Mouse (Mus musculus): ENCODE results near the gene Tcstv3. TPM values are rescaled to one million over a fixed set of nuclear protein-coding genes. Genes with fewer than 3 reads are reported as not detected.
"Not testable (repeated sequence)": the region's sequence is repeated elsewhere in the genome, so short reads cannot be mapped to it uniquely, and the experiment has no call there.

Gene Tcstv3
- total RNA-seq (2022), result not detected

GRCm38 (mm10) chr13:120316578-120316977, at the start of gene Tcstv3:
TSS of gene Tcstv3 (plus strand) at chr13:120316878.
- not testable (repeated sequence) for DNase-seq (ENCODE audit: low spot score in 2 of 2)

GRCm38 (mm10) chr13:120277837-120278236, 38.8 kb upstream of the Tcstv3 start:
- DNase-seq (ENCODE audit: low spot score in 2 of 2), result not testable (repeated sequence)

- DNase-seq (ENCODE audit: low spot score in 2 of 2), result no peak
Observed at GRCm38 (mm10) chr13:120278784-120279183, 37.9 kb upstream of the Tcstv3 start.

- DNase-seq (ENCODE audit: low spot score in 2 of 2), result no peak
Observed at GRCm38 (mm10) chr13:120299324-120299894, 17.3 kb upstream of the Tcstv3 start.

GRCm38 (mm10) chr13:120299991-120300442, 16.7 kb upstream of the Tcstv3 start, which contains the start of gene BC147527:
TSS of gene BC147527 (plus strand) at chr13:120300392.
- no peak for DNase-seq (ENCODE audit: low spot score in 2 of 2)

GRCm38 (mm10) chr13:120300853-120301252, 15.8 kb upstream of the Tcstv3 start:
- no peak for DNase-seq (ENCODE audit: low spot score in 2 of 2)

GRCm38 (mm10) chr13:120310749-120311148, 5.9 kb upstream of the Tcstv3 start:
- DNase-seq (ENCODE audit: low spot score in 2 of 2), result no peak

GRCm38 (mm10) chr13:120313584-120313983, 3.1 kb upstream of the Tcstv3 start:
- DNase-seq (ENCODE audit: low spot score in 2 of 2), result no peak

GRCm38 (mm10) chr13:120320183-120320582, 3.5 kb downstream of the Tcstv3 start:
- no peak for DNase-seq (ENCODE audit: low spot score in 2 of 2)

- no peak for DNase-seq (ENCODE audit: low spot score in 2 of 2)
Observed at GRCm38 (mm10) chr13:120320721-120321120, 4.0 kb downstream of the Tcstv3 start.

Other genes starting within 250 kb of the Tcstv3 start
- gene Gm20767, start 176.6 kb upstream of the Tcstv3 start, total RNA-seq (2022), result not detected
- not detected for gene Gm21818, start 144.4 kb upstream of the Tcstv3 start, total RNA-seq (2022)
- not detected for gene Gm21762, start 100.9 kb upstream of the Tcstv3 start, total RNA-seq (2022)
- not detected for gene Gm21731, start 77.8 kb upstream of the Tcstv3 start, total RNA-seq (2022)
- gene AF067061, start 53.8 kb upstream of the Tcstv3 start, total RNA-seq (2022), result not detected
- under 1 TPM in 1 of 4 experiments, not detected in 3; 0.52 TPM for gene BC147527, start 16.5 kb upstream of the Tcstv3 start, total RNA-seq (2022)

Measured in layer of hippocampus, adult 8-10 months (tissue).